Mouse (Mus musculus) intestine, postnatal 0 days (tissue): Measurements from ENCODE around the gene Kcnk4. TPM values are rescaled to one million over a fixed set of nuclear protein-coding genes. Genes with fewer than 3 reads are reported as not detected.

Experiments used
- ATAC-seq: fragments of 200-750 bp; cut with Nextera tagmentation; 2 replicates; pipeline ENCODE4 v1.8.0; 2017; ENCODE audit warnings: mild to moderate bottlenecking, moderate TSS enrichment, moderate library complexity
- H3K27ac ChIP-seq: fragments of 300-500 bp; sonication (generic); 2 replicates; pipeline ENCODE4 v1.5.1; 2014; ENCODE audit warnings: mild to moderate bottlenecking, low read depth, low read length, moderate library complexity
- H3K27me3 ChIP-seq: fragments of 300-500 bp; sonication (generic); replicated peaks from 2 replicates; pipeline ENCODE4 v1.6.1; 2014; ENCODE audit warnings: low read length, mixed read lengths; ENCODE audit not compliant: control insufficient read depth, insufficient read depth
- H3K36me3 ChIP-seq: fragments of 300-500 bp; sonication (generic); 2 replicates; pipeline ENCODE4 v1.6.1; 2014; ENCODE audit warnings: mild to moderate bottlenecking, moderate library complexity; ENCODE audit not compliant: control insufficient read depth, insufficient read depth
- H3K4me1 ChIP-seq: fragments of 300-500 bp; sonication (generic); replicated peaks from 2 replicates; pipeline ENCODE4 v1.6.1; 2014; ENCODE audit warnings: antibody characterized with exemption, low read length, mixed read lengths; ENCODE audit not compliant: control insufficient read depth, insufficient read depth
- H3K4me2 ChIP-seq: fragments of 300-500 bp; sonication (generic); replicated peaks from 2 replicates; pipeline ENCODE4 v1.6.1; 2014; ENCODE audit warnings: low read depth, mild to moderate bottlenecking, moderate library complexity
- H3K4me3 ChIP-seq: fragments of 300-500 bp; sonication (generic); 2 replicates; pipeline ENCODE4 v1.5.1; 2014; ENCODE audit warnings: low read depth, low read length
- H3K9ac ChIP-seq: fragments of 300-500 bp; sonication (generic); 2 replicates; pipeline ENCODE4 v1.6.1; 2014; ENCODE audit warnings: mild to moderate bottlenecking, low read depth, low read length
- H3K9me3 ChIP-seq: fragments of 300-500 bp; sonication (generic); 2 replicates; pipeline ENCODE4 v1.6.1; 2016; ENCODE audit warnings: mixed run types; ENCODE audit not compliant: control insufficient read depth
- CTCF ChIP-seq: sonication (generic); IDR thresholded peaks from 2 replicates; pipeline ENCODE4 v1.5.1; 2016; ENCODE audit warnings: low read depth, mild to moderate bottlenecking, control low read depth, antibody characterized with exemption, moderate library complexity
- WGBS: fragments of 180-500 bp; shearing (Covaris S2); extraction: QIAGEN DNeasy Blood & Tissue Kit; methylation state at CpG from one replicate; pipeline ENCODE4 v1.1.7; 2014; 5-methylcytosine and 5-hydroxymethylcytosine counted together
- polyA plus RNA-seq: library from polyadenylated mRNA; unstranded; fragments of >200 nt; fragmentation: Nextera tagmentation; extraction: Ambion mirVana; gene quantifications from 2 replicates; pipeline ENCODE4 v1.2.1, GENCODE M21; 2015

Kcnk4 gene
- polyA plus RNA-seq, 1 experiment from 2014 or later: 0.38 TPM

- WGBS: under 1% methylated on average over 20 of the region's 20 CpGs
- Histone ChIP-seq H3K9me3 (no peaks in the 10 kb centered on the region), H3K27ac (peak overlapping the region; percentile 95), H3K4me2 (peak overlapping the region; percentile 83), H3K27me3 (no peaks in the 10 kb centered on the region), H3K4me3 (peak overlapping the region; percentile 82), H3K4me1 (peaks cover 17% of the 10 kb centered on the region), H3K9ac (peak overlapping the region; percentile 88), H3K36me3 (peaks cover 25% of the 10 kb centered on the region)
- TF ChIP-seq CTCF: no peak
- no peak for ATAC-seq
Measured at GRCm38 (mm10) chr19:6969291-6969664, 35.0 kb upstream of the Kcnk4 start.

- H3K27ac ChIP-seq: peak overlapping the region; percentile 95
- H3K27me3 ChIP-seq: no peaks in the 10 kb centered on the region
- peak overlapping the region; percentile 82 for H3K4me3 ChIP-seq
- H3K4me1 ChIP-seq: peaks cover 17% of the 10 kb centered on the region
- ATAC-seq: peak; percentile 90
- no peak for TF ChIP-seq CTCF
- 5% methylated on average over 15 of the region's 15 CpGs for WGBS
- peak overlapping the region; percentile 88 for H3K9ac ChIP-seq
- peaks cover 31% of the 10 kb centered on the region for H3K36me3 ChIP-seq
- peak overlapping the region; percentile 83 for H3K4me2 ChIP-seq
- H3K9me3 ChIP-seq: no peaks in the 10 kb centered on the region
Measured at GRCm38 (mm10) chr19:6968491-6969271, 34.4 kb upstream of the Kcnk4 start.

- no peak for TF ChIP-seq CTCF
- H3K9ac ChIP-seq: no peak overlapping the region
- H3K27ac ChIP-seq: no peak overlapping the region; the same call in 1 of the 2 replicates
- H3K27me3 ChIP-seq: no peaks in the 10 kb centered on the region
- H3K36me3 ChIP-seq: peaks cover 81% of the 10 kb centered on the region
- H3K4me1 ChIP-seq: peaks cover 6% of the 10 kb centered on the region; the same call in 1 of the 2 replicates
- H3K4me3 ChIP-seq: no peak overlapping the region
- ATAC-seq: no peak
- 74% methylated on average over 10 of the region's 10 CpGs for WGBS
- H3K9me3 ChIP-seq: no peaks in the 10 kb centered on the region
- no peak overlapping the region for H3K4me2 ChIP-seq
Measured at GRCm38 (mm10) chr19:6956461-6956860, 22.1 kb upstream of the Kcnk4 start.

GRCm38 (mm10) chr19:6955424-6955823, 21.1 kb upstream of the Kcnk4 start:
- 73% methylated on average over 7 of the region's 7 CpGs for WGBS
- Histone ChIP-seq H3K4me3 (no peak overlapping the region), H3K27me3 (no peaks in the 10 kb centered on the region), H3K4me1 (peaks cover 6% of the 10 kb centered on the region; the same call in 1 of the 2 replicates), H3K9ac (no peak overlapping the region), H3K9me3 (no peaks in the 10 kb centered on the region), H3K4me2 (no peak overlapping the region), H3K36me3 (peaks cover 76% of the 10 kb centered on the region), H3K27ac (no peak overlapping the region)
- TF ChIP-seq CTCF: no peak
- ATAC-seq: no peak

- 0 out of 2 replicates have a peak overlapping the region, but pooled peaks have one; percentile 3 for H3K4me2 ChIP-seq
- H3K4me1 ChIP-seq: peaks cover 6% of the 10 kb centered on the region; the same call in 1 of the 2 replicates
- H3K4me3 ChIP-seq: no peak overlapping the region
- no peaks in the 10 kb centered on the region for H3K9me3 ChIP-seq
- H3K36me3 ChIP-seq: peaks cover 63% of the 10 kb centered on the region
- peak; percentile 73 for TF ChIP-seq CTCF
- WGBS: 39% methylated on average over 9 of the region's 9 CpGs
- H3K9ac ChIP-seq: no peak overlapping the region
- no peak for ATAC-seq
- no peaks in the 10 kb centered on the region for H3K27me3 ChIP-seq
- H3K27ac ChIP-seq: peak overlapping the region; percentile 57
Measured at GRCm38 (mm10) chr19:6954046-6954445, 19.7 kb upstream of the Kcnk4 start.

GRCm38 (mm10) chr19:6952712-6953037, 18.4 kb upstream of the Kcnk4 start:
- Histone ChIP-seq H3K9me3 (no peaks in the 10 kb centered on the region), H3K27ac (peak overlapping the region; percentile 92), H3K27me3 (no peaks in the 10 kb centered on the region), H3K4me2 (peak overlapping the region; percentile 77), H3K9ac (0 out of 2 replicates have a peak overlapping the region, but pooled peaks have one; percentile 59), H3K36me3 (peaks cover 49% of the 10 kb centered on the region), H3K4me3 (peak overlapping the region; percentile 56; the same call in 1 of the 2 replicates), H3K4me1 (peaks cover 6% of the 10 kb centered on the region; the same call in 1 of the 2 replicates)
- TF ChIP-seq CTCF: no peak
- 2% methylated on average over 3 of the region's 3 CpGs for WGBS
- ATAC-seq: peak; percentile 5
